Mouse (Mus musculus): ENCODE results near the gene Gm49353. TPM values are rescaled to one million over a fixed set of nuclear protein-coding genes. Genes with fewer than 3 reads are reported as not detected.

The Gm49353 gene
- polyA plus RNA-seq, 1 experiment: not detected

DNA sequence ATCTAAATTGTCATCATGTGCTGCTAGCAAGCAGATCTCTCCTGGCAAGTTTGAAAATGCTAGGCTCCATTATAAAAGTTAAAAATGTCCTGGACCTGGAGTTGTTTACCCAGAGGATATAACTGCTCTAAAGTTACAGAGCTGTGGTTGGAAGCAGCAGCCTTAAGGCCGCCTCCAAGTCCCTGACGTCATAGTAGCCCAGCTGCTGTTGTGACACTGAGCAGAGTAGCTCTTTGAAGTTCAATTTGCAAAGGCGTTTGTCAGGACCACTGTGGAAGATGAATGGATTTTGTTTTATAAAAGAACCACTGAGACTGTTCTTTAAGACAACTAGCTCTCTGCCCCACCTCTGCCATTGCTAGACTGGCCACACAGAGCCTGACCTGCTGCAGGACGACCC is 12.7 kb downstream of the Gm49353 start, which contains the start of gene 9330159F19Rik:
Gene 9330159F19Rik (plus strand): TSS at position 154 of the 400 bp plus-strand sequence.
- Histone ChIP-seq H3K36me3 (ENCODE audit: control insufficient read depth, insufficient read depth, low read length) (no peaks in the 10 kb centered on the region), H3K4me3 (ENCODE audit: insufficient read depth, low read depth, low read length) (no peak within 1 kb of the TSS), H3K4me1 (ENCODE audit: control insufficient read depth, insufficient read depth, low read length) (no peaks in the 10 kb centered on the region), H3K27ac (ENCODE audit: insufficient read depth, low read depth, low read length) (no peak within 1 kb of the TSS), H3K27me3 (replicated peaks; ENCODE audit: control insufficient read depth, insufficient read depth, low read length) (no peaks in the 10 kb centered on the region)
- 13% methylated on average over 4 of the region's 4 CpGs for WGBS
- TF ChIP-seq CTCF (conservative IDR thresholded peaks at IDR 0.05; ENCODE audit: insufficient read depth, insufficient read length, low read depth, low read length) (no peak), POLR2A (IDR thresholded peaks at IDR 0.05; ENCODE audit: low read depth, low read length) (no peak)
- DNase-seq: no peak

- Histone ChIP-seq H3K4me1 (ENCODE audit: control insufficient read depth, insufficient read depth, low read length) (no peaks in the 10 kb centered on the region), H3K36me3 (ENCODE audit: control insufficient read depth, insufficient read depth, low read length) (no peaks in the 10 kb centered on the region), H3K4me3 (ENCODE audit: insufficient read depth, low read depth, low read length) (no peak overlapping the region), H3K27me3 (replicated peaks; ENCODE audit: control insufficient read depth, insufficient read depth, low read length) (no peaks in the 10 kb centered on the region), H3K27ac (ENCODE audit: insufficient read depth, low read depth, low read length) (no peak overlapping the region)
- TF ChIP-seq CTCF (conservative IDR thresholded peaks at IDR 0.05; ENCODE audit: insufficient read depth, insufficient read length, low read depth, low read length): no peak
- no peak for TF ChIP-seq POLR2A (IDR thresholded peaks at IDR 0.05; ENCODE audit: low read depth, low read length)
- 45% methylated on average over 3 of the region's 3 CpGs for WGBS
- DNase-seq: no peak
Measured at GRCm38 (mm10) chr10:29213534-29214100, 14.9 kb downstream of the Gm49353 start.

DNA sequence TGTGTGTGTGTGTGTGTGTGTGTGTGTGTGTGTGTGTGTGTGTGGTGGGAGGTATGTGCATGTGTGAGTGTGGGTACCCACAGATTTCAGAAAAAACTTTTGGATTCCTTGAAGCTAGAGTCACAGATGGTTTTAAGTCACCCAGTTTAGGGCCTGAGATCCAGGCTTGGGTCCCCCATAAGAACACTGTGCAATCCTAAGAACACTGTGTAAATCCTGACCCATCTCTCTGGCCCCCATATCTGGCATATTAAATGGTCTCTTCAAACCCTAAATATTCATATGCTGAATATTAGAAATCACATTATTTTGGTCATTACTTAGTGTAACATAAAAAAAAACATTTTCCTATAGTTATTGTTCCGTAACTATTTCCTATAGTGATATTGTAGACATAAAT is 18.2 kb downstream of the Gm49353 start:
- TF ChIP-seq CTCF (conservative IDR thresholded peaks at IDR 0.05; ENCODE audit: insufficient read depth, insufficient read length, low read depth, low read length): no peak
- TF ChIP-seq POLR2A (IDR thresholded peaks at IDR 0.05; ENCODE audit: low read depth, low read length): no peak
- WGBS: 92% methylated on average over 1 of the region's 1 CpGs

DNA sequence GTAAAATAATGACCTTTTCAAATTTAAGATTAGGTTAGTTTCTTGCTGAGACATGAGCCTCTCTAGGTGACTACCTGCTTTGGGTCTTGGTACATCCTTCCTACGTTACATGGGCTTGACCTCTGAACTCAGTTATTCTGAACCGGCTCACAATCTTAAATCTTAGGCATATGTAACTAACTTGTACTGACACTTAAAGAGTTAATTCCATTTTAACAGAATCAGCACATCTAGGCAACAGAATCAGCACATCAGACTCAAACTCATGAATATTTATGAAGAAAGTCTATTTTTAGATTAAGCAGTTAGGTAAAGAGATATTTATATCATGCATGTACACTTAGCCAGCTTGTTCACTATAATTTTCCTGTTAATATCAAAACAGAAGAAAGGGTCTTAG is 18.7 kb downstream of the Gm49353 start:
- no peak for DNase-seq
- Histone ChIP-seq H3K27me3 (replicated peaks; ENCODE audit: control insufficient read depth, insufficient read depth, low read length) (no peaks in the 10 kb centered on the region), H3K27ac (ENCODE audit: insufficient read depth, low read depth, low read length) (no peak overlapping the region), H3K4me3 (ENCODE audit: insufficient read depth, low read depth, low read length) (no peak overlapping the region), H3K4me1 (ENCODE audit: control insufficient read depth, insufficient read depth, low read length) (no peaks in the 10 kb centered on the region), H3K36me3 (ENCODE audit: control insufficient read depth, insufficient read depth, low read length) (no peaks in the 10 kb centered on the region)
- TF ChIP-seq CTCF (conservative IDR thresholded peaks at IDR 0.05; ENCODE audit: insufficient read depth, insufficient read length, low read depth, low read length) (no peak), POLR2A (IDR thresholded peaks at IDR 0.05; ENCODE audit: low read depth, low read length) (no peak)
- WGBS: 53% methylated on average over 2 of the region's 2 CpGs

More for the DNA sequence above, 18.2 kb downstream of the Gm49353 start:
- no peak overlapping the region for H3K4me3 ChIP-seq (ENCODE audit: insufficient read depth, low read depth, low read length)
- no peaks in the 10 kb centered on the region for H3K27me3 ChIP-seq (replicated peaks; ENCODE audit: control insufficient read depth, insufficient read depth, low read length)
- no peaks in the 10 kb centered on the region for H3K36me3 ChIP-seq (ENCODE audit: control insufficient read depth, insufficient read depth, low read length)
- DNase-seq: no peak
- H3K4me1 ChIP-seq (ENCODE audit: control insufficient read depth, insufficient read depth, low read length): no peaks in the 10 kb centered on the region
- H3K27ac ChIP-seq (ENCODE audit: insufficient read depth, low read depth, low read length): no peak overlapping the region

DNA sequence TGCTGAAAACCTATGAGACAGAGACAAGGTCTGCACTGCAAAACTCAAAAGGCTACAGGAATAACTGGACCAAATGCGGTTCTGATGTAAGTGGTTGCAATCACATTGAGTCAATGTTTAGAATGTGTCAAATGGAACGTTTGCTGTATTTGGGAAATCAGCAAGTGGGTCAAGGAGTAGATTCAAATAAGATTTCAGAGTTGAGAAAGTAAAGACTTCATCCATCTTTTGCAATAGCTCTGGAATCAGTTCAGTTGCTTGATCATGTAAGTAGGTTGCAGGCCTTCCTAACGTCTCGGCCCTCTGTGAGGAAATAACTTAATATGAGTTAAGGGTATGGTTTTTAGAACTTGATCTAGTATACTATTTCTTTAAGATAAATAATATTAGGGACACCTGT is 26.6 kb downstream of the Gm49353 start:
- no peak for TF ChIP-seq CTCF (conservative IDR thresholded peaks at IDR 0.05; ENCODE audit: insufficient read depth, insufficient read length, low read depth, low read length)
- TF ChIP-seq POLR2A (IDR thresholded peaks at IDR 0.05; ENCODE audit: low read depth, low read length): no peak
- Histone ChIP-seq H3K27ac (ENCODE audit: insufficient read depth, low read depth, low read length) (no peak overlapping the region), H3K36me3 (ENCODE audit: control insufficient read depth, insufficient read depth, low read length) (no peaks in the 10 kb centered on the region), H3K4me3 (ENCODE audit: insufficient read depth, low read depth, low read length) (no peak overlapping the region), H3K27me3 (replicated peaks; ENCODE audit: control insufficient read depth, insufficient read depth, low read length) (no peaks in the 10 kb centered on the region), H3K4me1 (ENCODE audit: control insufficient read depth, insufficient read depth, low read length) (no peaks in the 10 kb centered on the region)
- DNase-seq: no peak
- WGBS: 87% methylated on average over 4 of the region's 4 CpGs

DNA sequence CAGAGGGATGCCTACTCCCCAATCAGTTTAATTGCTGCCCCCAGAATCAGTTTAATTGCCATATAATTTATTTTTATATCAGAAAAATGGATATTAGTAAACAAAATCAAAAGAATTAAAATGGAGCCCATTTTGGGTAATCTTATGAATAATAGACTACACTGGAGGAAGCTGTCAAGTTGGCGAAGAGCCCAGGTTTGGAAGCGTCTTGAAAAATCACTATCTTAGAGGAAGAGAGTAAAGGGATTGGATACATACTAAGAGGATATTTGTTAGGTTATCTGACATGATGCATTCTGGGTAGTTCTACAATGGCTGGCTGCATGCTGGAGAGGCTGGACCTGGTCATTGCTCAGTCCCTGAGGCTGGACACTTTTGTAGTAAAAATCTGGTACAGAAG is 32.5 kb downstream of the Gm49353 start:
- WGBS: 83% methylated on average over 2 of the region's 2 CpGs
- no peak for TF ChIP-seq CTCF (conservative IDR thresholded peaks at IDR 0.05; ENCODE audit: insufficient read depth, insufficient read length, low read depth, low read length)
- TF ChIP-seq POLR2A (IDR thresholded peaks at IDR 0.05; ENCODE audit: low read depth, low read length): no peak
- H3K27me3 ChIP-seq (replicated peaks; ENCODE audit: control insufficient read depth, insufficient read depth, low read length): no peaks in the 10 kb centered on the region; the same call in 1 of the 2 replicates
- no peaks in the 10 kb centered on the region for H3K4me1 ChIP-seq (ENCODE audit: control insufficient read depth, insufficient read depth, low read length)
- no peaks in the 10 kb centered on the region for H3K36me3 ChIP-seq (ENCODE audit: control insufficient read depth, insufficient read depth, low read length)
- no peak overlapping the region for H3K27ac ChIP-seq (ENCODE audit: insufficient read depth, low read depth, low read length)
- no peak for DNase-seq
- no peak overlapping the region for H3K4me3 ChIP-seq (ENCODE audit: insufficient read depth, low read depth, low read length)

Other genes starting within 250 kb of the Gm49353 start
- not detected in 2 replicates for gene 2310057J18Rik, start 212.7 kb upstream of the Gm49353 start, polyA plus RNA-seq (2012; rRNA removed)
- gene Soga3, start 55.1 kb upstream of the Gm49353 start, polyA plus RNA-seq (2012; rRNA removed): 0.09 and 0.12 TPM in 2 replicates
- gene 9330159F19Rik, start 12.7 kb downstream of the Gm49353 start, polyA plus RNA-seq (2012; rRNA removed): 0.09 and 0.11 TPM in 2 replicates
- 15.3 and 24.4 TPM in 2 replicates for gene Echdc1, start 114.2 kb downstream of the Gm49353 start, polyA plus RNA-seq (2012; rRNA removed)
- 20.5 and 23.6 TPM in 2 replicates for gene Rnf146, start 163.5 kb downstream of the Gm49353 start, polyA plus RNA-seq (2012; rRNA removed)